Mouse (Mus musculus) G1E (cell line): ENCODE results near the gene P2rx4.

Source experiments
- CTCF ChIP-seq: IDR thresholded peaks from 2 replicates; pipeline ENCODE4 v1.5.1; 2012; ENCODE audit warnings: low read depth, low read length, inconsistent platforms, mixed read lengths
- POLR2AphosphoS5 ChIP-seq: IDR thresholded peaks from 2 replicates; pipeline ENCODE4 v1.6.1; 2012; ENCODE audit warnings: low read depth, low read length, inconsistent platforms; ENCODE audit not compliant: insufficient replicate concordance

DNA sequence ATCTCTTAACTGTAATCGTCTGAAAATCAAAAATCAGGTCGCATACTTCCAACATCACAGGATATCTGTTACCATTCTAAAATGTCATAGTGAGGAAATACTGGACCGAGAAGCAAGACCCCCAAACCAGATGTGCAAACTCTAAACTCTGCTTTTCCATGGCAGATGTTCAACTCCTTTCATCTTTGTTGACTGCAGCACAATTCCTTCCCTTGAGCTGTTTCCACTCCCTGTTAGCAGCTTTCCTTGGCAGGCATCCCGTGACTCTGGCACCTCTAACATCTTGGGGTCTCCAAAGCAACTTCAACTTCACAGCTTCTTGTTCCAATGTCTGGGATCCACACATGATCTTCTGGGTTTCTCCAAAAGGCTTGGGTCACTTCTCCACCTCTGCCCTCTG lies 20.0 kb upstream of the P2rx4 start:
- no peak for TF ChIP-seq CTCF
- TF ChIP-seq POLR2AphosphoS5: no peak
